Mouse (Mus musculus) cerebellum, adult 2 months (tissue): Measurements from ENCODE around the gene Fgfr2.

Source experiments
- CTCF ChIP-seq: fragments of 200-500 bp; IDR thresholded peaks from 2 replicates; pipeline ENCODE4 v1.5.1; 2011; ENCODE audit warnings: low read depth, mild to moderate bottlenecking, control low read depth, low read length, moderate library complexity, borderline replicate concordance; ENCODE audit not compliant: insufficient read depth
- POLR2A ChIP-seq: fragments of 200-500 bp; IDR thresholded peaks from 2 replicates; pipeline ENCODE4 v1.6.1; 2011; ENCODE audit warnings: low read length, control low read depth, borderline replicate concordance; ENCODE audit not compliant: insufficient read depth

- TF ChIP-seq CTCF (no peak), POLR2A (no peak)
Measured at GRCm38 (mm10) chr7:130731792-130732191, 2391.4 kb downstream of the Fgfr2 start.
